Mouse (Mus musculus) testis, adult 2 months (tissue): Measurements from ENCODE around the gene Mknk1. TPM values are rescaled to one million over a fixed set of nuclear protein-coding genes. Genes with fewer than 3 reads are reported as not detected.

Experiments
- H3K27ac ChIP-seq: fragments of 200-500 bp; 2 replicates; pipeline ENCODE4 v1.5.1; 2012; ENCODE audit warnings: low read depth, low read length; ENCODE audit not compliant: control insufficient read depth, insufficient read depth
- H3K27me3 ChIP-seq: fragments of 200-500 bp; 2 replicates; pipeline ENCODE4 v1.6.1; 2012; ENCODE audit warnings: mild to moderate bottlenecking, low read length, moderate library complexity; ENCODE audit not compliant: control insufficient read depth, insufficient read depth
- H3K36me3 ChIP-seq: fragments of 200-500 bp; 2 replicates; pipeline ENCODE4 v1.6.1; 2012; ENCODE audit warnings: mild to moderate bottlenecking, low read length; ENCODE audit not compliant: control insufficient read depth, insufficient read depth
- H3K4me1 ChIP-seq: fragments of 200-500 bp; 2 replicates; pipeline ENCODE4 v1.6.1; 2012; ENCODE audit warnings: low read length; ENCODE audit not compliant: control insufficient read depth, insufficient read depth
- H3K4me3 ChIP-seq: fragments of 200-500 bp; 2 replicates; pipeline ENCODE4 v1.5.1; 2012; ENCODE audit warnings: low read depth, mild to moderate bottlenecking, low read length, moderate library complexity, mixed read lengths; ENCODE audit not compliant: control insufficient read depth
- CTCF ChIP-seq: fragments of 200-500 bp; IDR thresholded peaks from 2 replicates; pipeline ENCODE4 v1.5.1; 2012; ENCODE audit warnings: low read depth, mild to moderate bottlenecking, inconsistent platforms, low read length, moderate library complexity; ENCODE audit not compliant: control insufficient read depth, insufficient read depth, insufficient replicate concordance
- POLR2A ChIP-seq: fragments of 200-500 bp; IDR thresholded peaks from 2 replicates; pipeline ENCODE4 v1.6.1; 2012; ENCODE audit warnings: low read depth, mild to moderate bottlenecking, inconsistent platforms, low read length, moderate library complexity; ENCODE audit not compliant: control insufficient read depth
- polyA plus RNA-seq: library from polyadenylated mRNA; depleted of rRNA; stranded (reverse); fragments of >200 nt; gene quantifications from 2 replicates; pipeline ENCODE4 v1.2.3, GENCODE M21; 2012

The Mknk1 gene
- polyA plus RNA-seq, 1 experiment, result 29.4 TPM

GRCm38 (mm10) chr4:115820944-115821343 is 18.1 kb upstream of the Mknk1 start:
- no peak for TF ChIP-seq CTCF
- TF ChIP-seq POLR2A, result no peak
- H3K36me3 ChIP-seq, result no peaks in the 10 kb centered on the region
- H3K4me1 ChIP-seq, result no peaks in the 10 kb centered on the region
- no peak overlapping the region for H3K27ac ChIP-seq
- no peak overlapping the region for H3K4me3 ChIP-seq
- no peaks in the 10 kb centered on the region for H3K27me3 ChIP-seq

- no peaks in the 10 kb centered on the region for H3K27me3 ChIP-seq
- H3K4me3 ChIP-seq, result no peak overlapping the region
- TF ChIP-seq CTCF, result no peak
- no peak for TF ChIP-seq POLR2A
- H3K27ac ChIP-seq, result no peak overlapping the region
- H3K36me3 ChIP-seq, result no peaks in the 10 kb centered on the region
- H3K4me1 ChIP-seq, result no peaks in the 10 kb centered on the region
These were observed 17.6 kb upstream of the Mknk1 start for GRCm38 (mm10) chr4:115821431-115821830.

GRCm38 (mm10) chr4:115821928-115822327 is 17.1 kb upstream of the Mknk1 start:
- H3K27ac ChIP-seq, result no peak overlapping the region
- no peak overlapping the region for H3K4me3 ChIP-seq
- no peaks in the 10 kb centered on the region for H3K4me1 ChIP-seq
- H3K36me3 ChIP-seq, result no peaks in the 10 kb centered on the region
- H3K27me3 ChIP-seq, result no peaks in the 10 kb centered on the region
- TF ChIP-seq CTCF (no peak), POLR2A (no peak)

- Histone ChIP-seq H3K27me3 (no peaks in the 10 kb centered on the region), H3K4me3 (no peak overlapping the region), H3K4me1 (peaks cover 9% of the 10 kb centered on the region), H3K27ac (no peak overlapping the region), H3K36me3 (no peaks in the 10 kb centered on the region)
- TF ChIP-seq CTCF (no peak), POLR2A (no peak)
These were observed 14.8 kb upstream of the Mknk1 start for GRCm38 (mm10) chr4:115824178-115824577.

GRCm38 (mm10) chr4:115825271-115825670 is 13.7 kb upstream of the Mknk1 start:
- TF ChIP-seq POLR2A (no peak), CTCF (no peak)
- Histone ChIP-seq H3K4me1 (peaks cover 11% of the 10 kb centered on the region), H3K4me3 (no peak overlapping the region), H3K36me3 (no peaks in the 10 kb centered on the region), H3K27me3 (no peaks in the 10 kb centered on the region), H3K27ac (no peak overlapping the region)

- TF ChIP-seq POLR2A, result no peak
- no peak for TF ChIP-seq CTCF
- H3K36me3 ChIP-seq, result no peaks in the 10 kb centered on the region
- H3K4me3 ChIP-seq, result no peak overlapping the region
- H3K27ac ChIP-seq, result no peak overlapping the region
- no peaks in the 10 kb centered on the region for H3K27me3 ChIP-seq
- peaks cover 11% of the 10 kb centered on the region for H3K4me1 ChIP-seq
These were observed 11.9 kb upstream of the Mknk1 start for GRCm38 (mm10) chr4:115827066-115827465.

GRCm38 (mm10) chr4:115827535-115827887 is 11.5 kb upstream of the Mknk1 start:
- no peak for TF ChIP-seq POLR2A
- no peak for TF ChIP-seq CTCF
- H3K4me1 ChIP-seq, result peaks cover 11% of the 10 kb centered on the region
- no peaks in the 10 kb centered on the region for H3K27me3 ChIP-seq
- no peak overlapping the region for H3K27ac ChIP-seq
- H3K4me3 ChIP-seq, result peak overlapping the region; percentile 88
- H3K36me3 ChIP-seq, result no peaks in the 10 kb centered on the region
